Mouse (Mus musculus) lung, postnatal 0 days (tissue): Measurements from ENCODE around the gene Srm.

Source experiments
- CTCF ChIP-seq: IDR thresholded peaks from 2 replicates; pipeline ENCODE4 v1.5.1; 2016; ENCODE audit warnings: antibody characterized with exemption, mild to moderate bottlenecking
- EP300 ChIP-seq: IDR thresholded peaks from 2 replicates; pipeline ENCODE4 v1.6.1; 2016; ENCODE audit warnings: antibody characterized with exemption, mild to moderate bottlenecking, control low read depth

DNA sequence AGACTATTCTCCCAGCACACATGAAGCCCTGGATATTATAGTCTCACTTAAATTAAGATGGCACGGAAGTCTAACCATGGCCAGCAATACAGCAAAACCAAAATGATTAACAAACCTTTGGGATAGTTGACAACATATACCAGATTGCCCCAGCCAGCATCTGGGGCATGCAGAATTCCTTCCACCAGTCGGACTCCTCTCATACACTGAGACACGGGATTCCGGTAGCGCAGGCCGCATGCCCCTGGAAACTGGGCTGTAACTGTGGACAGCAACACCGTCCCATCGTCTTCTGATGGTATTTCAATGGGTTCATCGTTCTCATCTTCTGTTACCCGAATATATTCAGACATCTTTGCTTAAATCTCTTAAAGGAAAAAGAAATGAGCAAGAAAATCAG lies 33.7 kb downstream of the Srm start:
- TF ChIP-seq CTCF: peak; percentile 19; the same call in 1 of the 2 replicates
- TF ChIP-seq EP300: no peak
